Mouse (Mus musculus) lung, postnatal 4 days (tissue): Measurements from ENCODE around the gene Sbk3.
"Not testable (repeated sequence)": the region's sequence is repeated elsewhere in the genome, so short reads cannot be mapped to it uniquely, and the experiment has no call there.

Experiments
- DNase-seq, 2 experiments: peaks; one replicate each; pipeline ENCODE4 v3.0.0; 2021

The Sbk3 gene

DNA sequence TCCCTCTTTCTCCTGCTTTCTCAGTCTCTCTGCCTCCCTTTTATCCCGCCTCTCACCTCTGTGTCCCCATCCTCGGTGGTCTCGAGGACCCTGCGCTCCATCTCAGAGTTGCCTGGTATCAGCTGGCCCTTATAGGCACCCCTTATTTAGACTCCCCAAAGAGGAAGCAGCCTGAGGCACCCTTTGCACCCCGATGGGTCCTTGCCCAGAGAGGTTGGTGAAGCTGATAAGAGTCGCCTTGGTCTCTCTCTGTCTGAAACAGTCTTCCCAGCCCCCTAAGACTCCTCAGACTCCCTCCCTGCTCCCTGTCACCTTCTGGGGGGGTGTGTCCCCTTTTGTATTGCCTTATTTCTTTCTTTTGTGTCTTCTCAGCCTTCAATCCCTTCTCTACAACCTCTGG, at the start of gene Sbk3:
Gene Sbk3 (minus strand): TSS at position 101 of the 400 bp plus-strand sequence.
- DNase-seq = no peak

DNA sequence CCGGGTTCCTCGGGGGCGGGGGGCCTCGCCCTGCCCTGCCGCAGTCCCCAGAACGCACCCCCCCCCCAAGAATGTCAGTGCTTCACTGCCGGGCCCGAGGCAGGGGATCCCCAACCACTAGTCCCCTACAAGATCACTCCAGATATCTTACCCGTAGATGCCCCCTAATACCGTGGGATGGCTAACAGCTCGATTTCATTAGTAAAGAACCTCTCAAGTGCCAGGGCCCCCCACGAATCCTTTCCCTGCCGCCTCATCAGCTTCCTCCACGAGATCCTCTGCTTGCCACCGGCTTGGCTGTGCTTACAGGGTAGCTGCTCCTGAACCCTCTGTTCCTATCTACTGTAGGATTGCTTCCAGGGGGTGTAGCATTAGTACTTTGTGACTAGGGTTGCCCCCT, 49.7 kb upstream of the Sbk3 start:
- no peak for DNase-seq

DNA sequence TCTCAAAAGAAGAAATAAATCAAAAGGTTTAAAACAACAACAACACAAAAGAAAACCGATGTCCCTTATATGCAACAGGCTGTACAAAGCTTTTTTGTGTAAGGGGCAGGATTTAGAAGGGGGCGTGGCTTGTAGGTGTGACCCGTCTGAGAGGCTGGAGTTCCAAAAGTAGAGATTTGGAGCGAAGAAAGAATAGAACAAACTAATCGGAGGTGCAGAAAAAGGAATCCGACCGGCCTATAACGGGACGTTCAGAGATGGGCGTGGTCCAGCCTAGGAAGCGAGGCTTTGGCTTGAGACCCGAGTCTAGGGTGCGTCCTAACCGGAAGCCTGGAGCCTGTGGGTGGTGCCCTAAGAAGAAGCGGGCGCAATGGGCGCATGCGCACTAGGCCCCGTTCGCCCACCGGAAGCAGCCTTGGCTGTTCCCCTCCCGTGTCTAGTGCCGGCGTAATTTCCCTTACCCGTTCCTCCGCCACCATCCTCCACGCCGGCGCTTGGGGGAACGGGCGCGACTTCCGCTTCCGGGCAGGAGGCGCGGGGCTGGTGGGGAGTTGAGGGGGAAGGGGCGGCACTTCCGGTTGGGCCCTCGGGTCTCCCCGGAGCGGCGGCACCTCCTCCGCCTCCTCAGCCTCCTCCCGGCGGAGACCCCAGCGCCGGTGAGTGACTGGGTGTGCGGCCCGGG, 49.2 kb upstream of the Sbk3 start, which contains the start of the genes Zfp865 and Ccdc106:
Gene Zfp865 (plus strand): TSS at position 377 of the 682 bp plus-strand sequence.
Gene Ccdc106 (plus strand): TSS at position 554 of the 682 bp plus-strand sequence.
- DNase-seq = peak; percentile 99 to 100

DNA sequence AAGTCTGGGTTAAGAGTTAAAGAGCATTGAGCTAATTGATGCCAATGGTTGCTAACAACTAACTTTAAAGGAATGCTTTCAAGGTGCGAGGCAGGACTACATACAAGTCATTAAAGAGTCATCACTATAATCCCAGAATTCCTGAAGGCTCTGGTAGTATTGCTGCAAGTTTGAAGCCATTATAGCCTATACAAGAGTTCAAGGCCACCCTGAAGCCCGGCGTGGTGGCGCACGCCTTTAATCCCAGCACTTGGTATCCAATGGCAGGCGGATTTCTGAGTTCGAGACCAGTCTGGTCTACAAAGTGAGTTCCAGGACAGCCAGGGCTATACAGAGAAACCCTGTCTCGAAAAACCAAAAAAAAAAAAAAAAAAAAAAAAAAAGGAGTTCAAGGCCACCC, 48.6 kb upstream of the Sbk3 start:
- DNase-seq = not testable (repeated sequence)

DNA sequence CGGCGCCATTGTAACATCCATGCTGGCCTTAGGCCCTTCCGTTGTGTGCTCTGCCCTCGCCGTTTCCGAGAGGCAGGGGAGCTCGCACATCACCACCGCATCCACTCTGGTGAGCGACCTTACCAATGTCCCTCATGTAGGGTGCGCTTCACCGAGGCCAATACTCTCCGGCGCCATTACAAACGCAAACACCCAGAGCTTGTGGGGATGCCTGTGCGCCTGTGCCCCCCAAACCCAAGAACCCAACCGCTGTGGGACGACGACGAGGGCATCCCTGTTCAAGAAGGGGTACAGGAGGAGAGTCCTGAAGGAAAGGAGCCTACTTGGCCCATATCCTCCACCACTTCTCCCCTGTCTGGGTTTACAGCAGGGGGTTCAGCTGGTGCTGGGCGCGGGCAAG, 47.0 kb upstream of the Sbk3 start:
- DNase-seq = no peak

DNA sequence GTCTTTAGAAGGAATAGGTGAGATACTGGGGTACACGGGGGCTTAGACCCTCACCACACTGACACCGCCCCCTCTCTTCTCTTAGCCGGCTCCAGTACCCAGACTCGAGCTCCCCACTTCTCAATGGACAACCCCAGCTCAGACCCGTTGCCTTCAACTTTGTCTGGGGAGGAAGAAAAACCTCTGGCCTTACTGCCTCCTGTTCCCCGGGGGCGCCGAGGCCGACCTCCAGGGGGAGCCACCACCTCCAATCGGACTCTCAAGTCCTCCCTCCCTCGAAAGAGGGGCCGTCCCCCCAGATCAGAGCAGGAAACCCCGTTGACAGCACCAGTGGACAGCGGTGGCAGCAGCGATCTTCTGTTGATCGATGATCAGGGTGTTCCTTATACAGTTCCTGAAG, 46.4 kb upstream of the Sbk3 start:
- peak in 1 of 2 experiments; percentile 39 for DNase-seq

DNA sequence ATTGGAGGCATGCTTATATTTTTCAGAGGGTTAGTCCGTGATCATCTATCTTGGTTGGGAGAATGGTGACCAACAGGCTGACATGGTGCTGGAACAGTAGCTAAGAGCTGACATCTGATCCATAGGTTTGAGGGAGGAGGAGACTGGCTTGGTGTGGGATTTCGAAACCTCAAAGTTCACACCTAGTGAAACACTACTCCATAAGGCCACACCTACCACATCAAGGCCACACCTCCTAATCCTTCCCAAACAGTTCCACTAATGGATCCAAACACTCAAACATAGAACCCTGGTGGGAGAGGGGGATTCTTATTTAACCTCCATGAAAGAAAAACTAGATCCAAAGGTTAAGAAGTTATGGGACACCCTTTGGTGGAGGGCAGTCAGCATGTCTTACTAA, 46.0 kb upstream of the Sbk3 start:
- DNase-seq = no peak

DNA sequence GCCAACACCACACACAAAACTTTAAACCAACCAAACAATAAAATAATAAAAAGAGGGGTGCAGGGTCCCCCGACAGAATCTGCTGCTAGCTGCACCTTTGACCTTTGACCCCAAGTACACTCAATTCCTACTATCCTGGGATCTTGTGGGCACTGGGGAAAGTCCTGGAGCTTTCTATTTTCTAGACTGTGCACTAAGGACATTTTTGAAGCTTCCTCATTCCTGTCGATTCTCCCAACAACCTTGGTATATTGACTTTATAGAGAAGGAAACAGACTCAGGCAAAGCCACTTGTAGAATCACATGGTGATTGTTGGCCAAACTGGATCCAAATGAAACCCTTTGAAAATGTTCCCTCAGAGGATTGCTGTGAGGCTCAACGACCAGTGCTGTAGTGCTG, 45.1 kb upstream of the Sbk3 start:
- no peak for DNase-seq

DNA sequence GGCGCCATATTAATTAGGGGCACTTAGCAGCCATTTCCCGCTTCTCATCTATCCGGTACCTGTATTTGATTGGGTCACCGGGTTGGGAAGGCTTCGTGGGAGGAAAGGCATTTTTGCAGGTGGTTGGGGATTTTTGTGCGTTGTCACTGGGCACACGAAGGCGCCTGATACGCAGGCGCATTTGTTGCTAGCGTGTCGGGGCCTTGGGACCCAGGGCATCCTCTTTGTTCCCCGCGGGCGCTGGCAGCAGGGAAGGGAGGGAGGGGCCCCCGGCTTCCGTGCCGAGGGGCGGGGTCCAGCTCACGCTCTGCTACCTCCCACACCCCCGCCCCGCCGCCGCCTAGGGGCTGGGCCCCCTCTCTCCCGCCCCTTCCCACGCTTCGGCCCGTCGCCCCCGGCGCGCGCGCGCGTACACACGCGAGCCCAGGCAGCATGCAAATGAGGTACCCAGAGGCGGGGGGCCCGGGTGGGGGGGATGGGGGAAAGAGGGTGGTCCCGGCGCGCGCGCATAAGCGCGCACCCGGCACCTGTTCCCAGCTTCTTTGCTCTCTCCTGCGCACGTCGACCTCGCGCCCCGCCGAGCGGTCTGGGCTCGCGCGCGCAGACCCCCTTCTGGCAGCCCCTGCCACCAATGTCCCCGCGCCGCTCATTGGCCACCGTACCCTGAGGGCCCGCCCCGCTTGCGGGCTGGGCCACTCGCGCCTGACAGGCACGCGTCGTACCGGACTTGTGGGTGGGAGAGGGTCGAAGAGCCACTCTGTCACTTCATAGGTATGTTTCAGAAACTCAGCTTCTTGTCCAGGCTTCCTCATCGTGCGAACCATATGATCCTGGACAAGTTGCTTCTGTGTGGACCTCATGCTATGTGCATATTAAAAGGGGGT, 44.4 kb upstream of the Sbk3 start, which contains the start of gene Gm44973:
Gene Gm44973 (plus strand): TSS at position 379 of the 884 bp plus-strand sequence.
- peak; percentile 95 to 98 for DNase-seq

DNA sequence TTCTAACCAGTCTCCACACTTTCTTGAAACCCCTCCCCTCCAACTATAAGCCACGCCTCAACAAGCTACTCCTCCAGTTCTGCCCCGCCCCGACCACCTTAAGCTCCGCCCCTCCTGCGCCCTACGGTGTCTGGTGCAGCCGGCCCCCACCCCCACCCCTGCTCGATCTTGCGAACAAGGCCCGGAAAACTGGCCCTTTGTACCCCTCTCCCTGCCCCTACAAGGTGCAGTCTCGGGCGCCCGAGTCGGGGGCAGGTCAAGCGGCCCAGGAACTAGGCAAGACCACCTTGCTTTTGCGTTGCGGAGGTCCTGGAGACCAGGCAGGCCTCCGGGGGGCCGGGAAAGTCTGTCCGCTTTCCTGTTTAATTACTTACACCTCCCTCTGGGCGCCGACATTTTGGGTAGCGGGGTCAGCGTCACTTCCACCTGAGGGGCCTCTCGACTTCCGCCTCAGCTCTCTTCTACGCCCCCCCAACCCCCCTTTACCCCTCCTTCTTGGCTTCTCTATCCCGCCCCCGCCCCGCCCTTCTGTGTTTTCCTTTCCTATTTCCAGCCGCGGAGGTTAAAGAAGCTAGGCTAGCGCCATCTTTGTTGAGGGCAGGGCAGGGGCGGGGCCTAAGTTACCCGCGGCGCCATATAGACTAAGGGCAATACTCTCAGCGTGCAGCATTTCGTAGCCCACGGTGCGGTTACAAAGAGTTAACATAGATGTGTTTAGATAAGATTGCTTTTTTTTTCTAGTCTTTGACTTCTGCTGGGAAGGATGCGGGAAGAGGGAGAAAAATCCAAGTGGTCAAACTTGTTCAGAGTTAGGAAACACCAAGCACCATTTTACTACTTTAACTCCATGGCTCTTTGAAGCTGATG, 43.5 kb upstream of the Sbk3 start, which contains the start of the genes Zfp524 and Fiz1:
Gene Zfp524 (plus strand): TSS at position 165 of the 867 bp plus-strand sequence.
Gene Fiz1 (minus strand): TSS at position 447 of the 867 bp plus-strand sequence.
- peak; percentile 97 to 98 for DNase-seq

DNA sequence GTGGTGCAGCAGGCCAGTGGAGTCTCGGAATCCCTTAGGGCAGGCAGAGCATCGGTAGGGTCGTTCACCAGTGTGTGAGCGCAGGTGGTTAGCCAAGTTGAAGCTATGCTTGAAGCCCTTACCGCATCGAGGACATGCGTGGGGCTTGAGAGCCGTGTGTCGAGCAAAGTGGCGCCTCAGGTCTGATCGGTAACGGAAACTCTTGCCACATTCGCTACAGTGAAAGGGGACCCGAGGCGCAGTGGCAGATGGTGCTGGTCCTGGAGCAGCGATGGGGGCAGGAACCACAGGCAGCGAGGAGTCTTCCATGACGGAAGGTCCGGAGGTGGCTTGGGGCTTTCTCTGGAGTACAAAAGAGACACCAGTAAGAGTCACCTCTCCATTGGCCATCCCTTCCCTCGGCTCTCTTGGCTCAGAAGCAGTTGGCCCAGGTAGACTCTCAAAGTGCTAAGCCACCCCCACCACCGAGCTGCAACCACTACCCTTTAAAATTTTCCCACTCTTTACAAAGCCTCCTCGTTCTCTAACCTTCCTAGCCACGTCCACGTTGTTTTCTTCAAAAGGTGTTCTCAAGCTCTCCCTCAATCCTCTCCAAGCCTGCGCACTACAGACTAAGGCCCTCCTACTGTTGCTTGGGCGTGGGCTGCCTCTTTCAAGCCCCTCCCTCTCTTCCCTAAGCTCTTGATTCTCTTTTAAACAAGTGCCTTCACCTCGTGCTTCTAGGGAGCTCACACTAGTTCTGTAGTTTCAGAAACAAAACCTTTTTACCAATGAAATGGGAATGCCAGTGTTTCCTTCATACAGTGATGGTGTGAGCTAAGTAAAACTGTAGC, 41.9 kb upstream of the Sbk3 start:
- peak in 1 of 2 experiments; percentile 41 for DNase-seq

DNA sequence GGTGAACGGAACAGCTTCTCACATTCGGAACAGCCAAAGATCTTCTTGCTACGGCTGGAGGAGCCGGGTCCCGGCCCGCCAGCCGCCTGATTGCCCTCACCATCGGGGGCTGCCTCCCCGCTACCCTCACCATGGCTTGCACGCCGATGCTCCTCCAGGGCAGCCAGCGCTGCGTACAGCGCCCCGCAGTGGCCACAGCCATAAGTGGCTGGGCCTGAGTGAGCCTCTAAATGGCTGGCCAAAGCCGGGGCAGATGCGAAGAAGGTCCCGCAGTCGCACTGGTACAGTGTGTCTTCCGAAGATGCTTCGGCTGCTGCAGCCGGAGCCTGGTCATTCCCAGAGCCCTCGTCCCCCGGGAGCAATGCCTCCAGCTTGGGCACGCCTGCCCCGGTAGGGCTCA, 37.3 kb upstream of the Sbk3 start:
- no peak for DNase-seq

DNA sequence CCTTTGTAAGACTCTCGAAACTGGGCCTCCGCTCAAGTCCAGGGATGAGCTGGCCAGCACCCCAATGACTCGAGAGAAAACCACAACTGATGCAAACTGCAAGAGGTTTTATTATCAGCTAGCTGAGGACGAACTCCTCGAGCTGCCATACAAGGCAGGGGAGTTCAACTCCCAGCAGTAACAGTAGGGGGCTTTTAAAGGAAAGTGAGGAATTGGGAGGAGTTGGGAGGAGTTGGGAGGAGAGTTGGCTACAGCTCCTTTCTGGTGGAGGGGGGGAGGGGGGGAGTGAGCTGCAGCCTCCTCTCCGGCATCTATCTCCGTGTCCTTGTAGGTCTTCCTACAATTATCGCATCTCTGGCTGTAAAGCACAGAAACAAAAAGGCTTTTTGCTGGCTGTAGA, 31.9 kb upstream of the Sbk3 start:
- not testable (repeated sequence) for DNase-seq

DNA sequence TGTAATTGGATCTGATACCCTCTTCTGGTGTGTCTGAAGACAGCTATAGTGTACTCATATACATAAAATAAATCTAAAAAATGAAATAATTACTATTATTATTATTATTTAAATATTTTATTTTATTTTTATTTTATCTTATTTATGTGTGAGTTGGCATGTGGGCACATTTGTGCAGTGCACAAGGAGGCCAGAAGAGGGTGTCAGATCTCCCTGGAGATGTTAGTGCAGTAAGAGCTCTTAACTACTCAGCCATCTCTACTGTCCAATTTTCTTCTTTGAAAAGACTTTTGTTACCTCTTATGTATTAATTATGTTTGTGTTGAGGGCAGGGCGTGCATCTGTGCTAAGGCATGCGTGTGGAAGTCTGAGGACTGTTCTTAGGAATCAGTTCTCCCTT, 28.9 kb upstream of the Sbk3 start:
- DNase-seq = peak in 1 of 2 experiments; percentile 46

DNA sequence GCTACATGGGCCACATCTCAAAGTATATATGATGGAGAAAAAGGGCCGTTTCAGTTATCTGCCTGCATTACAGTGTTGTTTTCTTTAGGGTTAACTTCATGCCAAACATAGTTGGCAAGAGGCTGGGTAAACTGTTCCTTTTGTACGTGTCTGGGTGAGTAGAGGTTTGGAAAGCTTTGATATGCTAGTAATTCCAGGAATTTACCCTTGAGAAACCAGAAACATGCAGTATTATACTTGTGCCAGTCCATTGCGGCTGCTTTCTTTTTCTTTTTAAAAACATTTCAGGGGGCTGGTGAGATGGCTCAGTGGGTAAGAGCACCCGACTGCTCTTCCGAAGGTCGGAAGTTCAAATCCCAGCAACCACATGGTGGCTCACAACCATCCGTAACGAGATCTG, 26.0 kb upstream of the Sbk3 start:
- no peak for DNase-seq

DNA sequence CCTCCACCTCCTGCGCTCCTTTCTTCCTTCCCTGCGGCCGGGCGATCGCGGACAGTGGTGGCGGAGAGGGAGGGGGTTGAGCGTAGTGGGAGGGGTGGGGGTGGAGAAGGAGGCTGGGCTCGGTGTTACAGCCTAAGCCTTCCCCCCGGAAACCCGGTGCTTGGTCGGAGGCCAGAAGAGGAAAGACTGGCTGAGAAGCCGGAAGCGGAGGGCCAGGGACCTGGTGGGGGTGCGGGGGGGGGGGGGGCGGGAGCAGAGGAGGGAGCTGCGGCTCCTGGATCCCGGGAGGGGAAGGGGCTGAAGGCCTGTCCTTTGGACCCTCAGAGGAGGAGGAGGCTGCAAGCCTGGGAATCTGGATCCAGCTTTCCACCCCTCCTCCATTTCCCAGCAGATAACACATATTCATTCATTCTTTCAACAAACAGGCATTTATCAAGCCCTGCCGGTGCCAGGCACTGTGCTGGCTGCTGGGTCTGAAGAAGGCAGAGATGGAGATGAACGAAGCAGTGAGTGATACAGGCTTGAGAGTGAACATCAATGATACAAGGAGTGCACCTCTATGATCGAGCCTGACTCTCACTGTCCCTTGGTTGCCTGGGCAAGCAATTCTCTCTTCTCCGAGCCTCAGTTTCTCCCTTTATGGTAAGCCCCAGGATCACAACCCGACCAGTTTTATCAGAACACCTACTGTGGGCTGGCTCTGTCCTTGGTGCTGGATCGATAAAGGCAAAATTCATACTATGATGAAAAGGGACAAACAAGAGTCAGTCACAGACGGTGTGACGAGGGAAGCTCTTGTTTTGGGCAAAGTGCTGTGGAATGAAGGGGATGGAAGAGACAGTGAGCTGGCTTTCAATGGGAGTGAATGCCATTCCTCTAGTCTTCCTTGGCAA, 25.3 kb upstream of the Sbk3 start, which contains the start of gene Zfp579:
Gene Zfp579 (minus strand): TSS at position 156 of the 893 bp plus-strand sequence.
- peak; percentile 94 to 96 for DNase-seq

DNA sequence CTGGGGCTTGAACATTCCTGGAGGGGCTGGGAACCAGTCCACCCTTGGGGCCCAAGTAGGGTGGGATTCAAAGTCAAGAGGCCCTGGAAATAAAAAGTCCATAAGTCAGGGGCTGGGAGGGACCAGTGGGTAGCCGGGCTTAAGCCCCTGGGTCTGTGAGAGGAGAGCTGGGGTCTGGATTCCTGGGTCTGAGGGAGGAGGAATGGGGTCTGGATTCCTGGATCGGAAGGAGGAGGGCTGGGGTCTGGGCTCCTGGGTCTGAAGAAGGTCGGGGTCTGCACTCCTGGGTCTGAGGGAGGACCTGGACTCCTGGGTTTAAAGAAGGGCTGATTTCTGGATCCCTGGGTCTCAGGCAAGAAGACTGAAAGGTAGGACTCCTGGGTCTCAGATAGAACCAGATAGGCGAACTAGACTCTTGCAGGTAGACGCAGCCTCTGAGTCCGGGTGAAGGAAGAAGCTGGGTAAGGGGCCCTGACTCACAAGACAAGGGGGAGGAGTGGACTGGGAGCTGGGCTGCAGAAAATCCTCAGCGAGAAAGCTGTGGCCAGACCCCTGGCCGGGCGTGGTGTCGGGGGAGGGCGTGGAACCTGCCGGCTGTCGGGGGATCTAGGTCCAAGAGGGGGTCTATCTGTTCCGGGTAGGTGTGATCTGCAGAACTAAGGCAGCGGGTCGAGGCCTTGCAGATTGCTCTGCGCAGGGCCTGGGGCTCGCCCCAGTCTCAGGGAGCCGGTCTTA, 24.5 kb upstream of the Sbk3 start:
- DNase-seq = no peak

DNA sequence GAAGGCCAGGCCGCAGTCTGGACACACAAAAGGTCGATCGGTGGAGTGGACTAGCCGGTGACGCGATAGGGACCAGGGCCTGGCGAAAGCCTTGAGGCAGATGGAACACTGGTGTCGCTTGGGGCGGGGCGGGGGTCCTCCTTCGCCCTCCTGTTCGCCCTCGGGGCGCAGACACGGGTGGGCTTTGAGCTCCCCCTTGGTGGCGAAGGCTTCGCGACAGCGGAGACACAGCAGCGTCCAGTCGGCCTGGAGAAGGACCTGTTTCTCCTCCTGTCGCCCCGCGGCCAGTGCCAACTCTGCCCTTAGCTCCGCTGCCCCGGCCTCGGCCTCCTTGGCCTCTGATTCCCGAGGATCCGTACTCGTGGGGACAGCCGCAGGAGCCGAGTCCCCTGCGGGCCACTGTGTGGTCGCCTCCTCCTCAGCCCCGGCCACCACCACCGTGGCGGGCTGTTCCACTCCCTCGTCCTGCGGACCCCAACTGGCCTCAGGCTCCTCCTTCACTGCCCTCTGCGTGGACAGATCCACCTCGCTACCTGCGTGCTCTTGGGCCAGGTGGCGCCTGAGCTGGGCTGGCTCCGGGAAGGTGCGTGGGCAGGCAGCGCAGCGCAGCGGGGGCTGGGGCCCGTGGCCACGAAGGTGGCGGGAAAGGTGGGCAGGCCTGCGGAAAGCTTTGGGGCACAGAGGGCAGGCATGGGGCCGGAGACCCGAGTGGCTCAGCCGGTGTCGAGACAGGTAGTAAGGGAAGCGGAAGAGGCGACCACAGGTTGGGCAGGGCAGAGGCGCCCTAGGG, 23.2 kb upstream of the Sbk3 start:
- no peak for DNase-seq
